Mouse (Mus musculus): Measurements from ENCODE around the gene Syngr1.

The Syngr1 gene

DNA sequence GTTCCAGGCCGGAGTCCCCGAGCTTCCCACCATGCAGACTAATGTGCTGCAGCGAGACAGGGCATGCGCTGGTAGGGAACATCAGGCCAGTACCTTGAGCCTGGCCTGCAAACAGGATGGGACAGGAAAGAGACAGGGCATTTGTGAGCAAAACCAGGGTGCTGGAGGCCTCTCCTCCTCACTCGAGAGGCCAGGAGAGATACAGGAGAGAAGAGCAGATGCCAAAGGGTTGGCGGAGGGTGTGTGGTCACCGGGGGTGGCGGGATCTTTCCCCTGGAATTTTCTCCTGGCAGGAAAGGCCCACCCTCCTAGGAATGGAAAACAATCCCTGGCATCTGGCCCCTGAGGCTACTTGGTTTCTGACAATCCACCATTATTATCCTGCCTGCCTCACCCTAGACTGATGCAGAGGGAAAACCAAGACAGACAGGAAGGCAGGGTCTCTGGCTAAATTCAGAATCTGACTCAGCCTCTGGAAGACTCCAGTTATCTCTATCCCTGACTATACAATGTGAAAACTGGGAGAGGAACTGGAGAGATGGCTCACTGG, 21.0 kb upstream of the Syngr1 start:
- DNase-seq (ENCODE audit: low spot score): no peak

DNA sequence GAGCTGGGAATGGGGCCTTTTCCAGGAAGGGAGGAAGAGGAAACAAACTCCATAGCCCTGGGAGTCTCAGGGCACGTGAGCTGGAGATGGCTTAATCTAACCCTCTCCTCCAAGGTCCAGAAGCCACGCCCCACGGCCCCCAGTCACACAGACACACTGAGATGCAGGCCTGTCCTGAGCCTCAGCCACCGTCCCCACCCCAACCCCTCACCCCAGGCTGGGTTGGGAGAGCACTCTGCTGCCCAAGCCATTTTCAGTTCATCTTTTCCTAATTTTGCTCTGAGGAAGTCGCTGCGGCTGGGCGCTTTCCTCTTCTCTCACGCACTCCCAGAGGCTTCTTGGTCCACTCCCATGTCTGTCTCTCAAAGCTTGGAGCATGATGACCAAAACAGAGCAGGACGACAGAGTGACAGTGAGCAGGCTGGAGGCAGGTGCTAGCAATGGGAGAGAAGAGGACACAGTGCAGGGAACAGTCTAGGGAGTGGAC, 19.1 kb upstream of the Syngr1 start:
- DNase-seq (ENCODE audit: low spot score): no peak

DNA sequence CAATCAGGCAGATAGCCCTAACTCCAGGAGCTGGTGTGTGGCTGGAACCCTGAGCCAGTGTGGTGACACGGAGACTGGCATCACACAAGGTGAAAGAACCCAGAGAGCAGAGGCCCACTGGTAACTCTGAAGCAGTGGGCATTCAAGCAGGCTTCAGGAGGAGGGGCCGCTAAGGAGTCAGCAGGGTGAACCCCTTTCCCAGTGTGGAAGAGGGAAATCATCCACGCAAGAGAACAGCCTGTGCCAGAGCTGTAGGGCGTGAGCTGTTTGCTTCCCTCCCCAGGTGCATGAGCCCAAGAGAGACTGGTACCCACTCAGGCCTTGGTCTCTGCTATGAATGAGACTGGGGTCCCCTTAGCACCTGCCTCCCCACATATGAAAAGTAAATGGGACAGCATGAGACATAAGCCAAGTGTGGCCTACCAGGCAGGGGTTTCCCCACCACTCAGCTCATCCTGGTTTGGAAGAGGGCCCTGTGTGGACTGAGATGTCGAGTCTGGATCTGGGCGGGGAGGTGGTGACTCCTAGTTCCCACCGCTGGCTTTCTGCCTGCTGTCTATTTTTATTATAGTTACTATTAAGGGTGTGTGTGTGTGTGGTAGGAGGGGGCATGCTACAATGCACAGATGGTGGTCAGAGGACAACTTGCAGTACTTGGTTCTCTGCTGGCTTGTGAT, 18.4 kb upstream of the Syngr1 start:
- DNase-seq (ENCODE audit: low spot score): no peak

DNA sequence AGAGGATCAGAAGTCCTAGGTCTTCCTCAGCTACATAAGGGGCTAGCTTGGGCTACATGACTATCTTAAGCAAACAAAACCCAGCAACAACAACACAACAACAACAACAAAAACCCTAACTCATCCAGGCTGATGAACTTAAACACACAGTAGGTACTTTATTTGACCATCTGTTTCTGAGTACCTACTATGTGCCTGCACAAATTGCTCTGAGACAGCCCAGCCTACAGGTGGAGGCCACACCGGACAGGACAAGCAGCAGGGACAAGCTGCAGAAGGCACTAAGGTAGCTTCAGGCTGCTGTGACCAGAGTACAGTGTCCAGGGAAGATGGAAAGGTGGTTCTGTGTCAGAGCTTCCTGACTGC, 17.9 kb upstream of the Syngr1 start:
- DNase-seq (ENCODE audit: low spot score): no peak

DNA sequence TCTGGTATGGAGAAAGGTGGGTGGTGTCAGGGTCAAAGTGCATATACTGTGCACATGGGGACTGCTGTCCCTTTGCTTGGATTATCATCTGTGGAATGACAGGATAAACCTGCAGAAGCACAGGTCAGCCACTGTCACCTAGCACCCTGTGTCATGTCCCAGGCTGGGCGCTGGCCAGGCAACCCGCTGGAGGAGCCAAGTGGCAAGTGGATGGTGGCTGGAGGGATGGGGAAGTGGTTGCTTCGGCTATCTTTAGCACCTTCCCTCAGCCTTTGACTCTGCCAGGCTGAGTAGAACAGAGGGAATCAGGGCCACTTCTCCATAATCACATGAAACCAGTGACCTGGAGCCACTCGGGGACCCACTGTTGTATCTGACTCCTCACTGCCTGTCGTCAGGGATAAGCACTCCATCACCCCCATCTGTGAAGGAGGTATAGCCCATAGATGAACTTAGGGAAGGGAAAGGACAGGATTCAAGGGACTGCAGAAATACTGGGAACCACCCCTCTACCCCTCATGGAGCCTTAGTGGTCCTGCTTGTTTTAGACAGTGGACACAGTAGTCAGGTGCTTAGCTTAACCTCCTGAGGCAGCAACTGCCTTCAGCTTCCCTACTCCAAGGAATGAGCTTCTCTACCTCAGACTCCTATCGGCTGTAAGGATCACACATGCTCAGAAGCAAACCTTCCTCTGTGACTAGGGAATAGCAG, 16.3 kb upstream of the Syngr1 start:
- no peak for DNase-seq (ENCODE audit: low spot score)

DNA sequence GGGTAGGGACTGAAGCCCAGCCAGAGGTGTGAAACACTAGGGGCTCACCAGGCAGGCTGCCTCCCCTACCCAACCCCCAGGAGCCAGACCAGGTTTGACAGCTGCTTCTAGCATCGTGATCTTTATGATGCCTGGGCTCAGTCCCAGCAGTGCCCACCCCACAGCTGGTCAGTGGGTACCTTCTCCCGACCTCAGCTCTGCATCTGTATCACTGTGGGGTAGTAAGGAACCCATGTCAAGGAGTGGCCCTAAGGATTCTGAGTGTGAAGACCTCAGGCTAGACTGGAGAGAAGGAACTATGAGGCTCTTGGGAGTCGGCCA, 15.8 kb upstream of the Syngr1 start:
- no peak for DNase-seq (ENCODE audit: low spot score)

DNA sequence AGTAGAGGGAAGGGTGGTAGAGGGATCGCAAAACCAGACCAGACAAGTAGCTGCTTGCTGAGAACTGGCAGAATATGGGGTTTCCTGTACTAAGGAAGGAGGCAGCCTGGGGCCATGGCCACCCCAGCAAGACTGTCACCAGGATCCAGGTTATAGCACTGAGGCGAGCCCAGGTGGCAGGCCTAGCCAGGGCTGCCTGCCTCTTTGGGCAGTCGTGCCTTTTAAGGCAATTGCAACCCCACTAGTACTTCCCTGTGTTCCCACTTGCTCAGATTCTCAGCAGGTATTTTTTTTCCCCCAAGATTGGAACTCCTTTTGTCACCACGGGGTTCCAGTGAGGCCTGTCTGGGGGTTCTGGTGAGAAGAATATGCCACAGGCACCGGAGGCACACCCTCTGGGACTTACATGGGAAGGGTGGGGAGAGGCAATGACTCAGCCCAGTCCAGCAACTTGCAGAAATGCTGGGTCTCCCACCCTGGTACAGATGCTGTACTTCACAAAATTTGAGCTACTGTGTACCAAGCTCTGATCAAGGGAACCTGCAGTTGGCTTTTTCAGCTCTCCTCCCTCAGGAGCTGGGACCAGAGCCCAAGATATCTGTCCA, 15.3 kb upstream of the Syngr1 start:
- no peak for DNase-seq (ENCODE audit: low spot score)

DNA sequence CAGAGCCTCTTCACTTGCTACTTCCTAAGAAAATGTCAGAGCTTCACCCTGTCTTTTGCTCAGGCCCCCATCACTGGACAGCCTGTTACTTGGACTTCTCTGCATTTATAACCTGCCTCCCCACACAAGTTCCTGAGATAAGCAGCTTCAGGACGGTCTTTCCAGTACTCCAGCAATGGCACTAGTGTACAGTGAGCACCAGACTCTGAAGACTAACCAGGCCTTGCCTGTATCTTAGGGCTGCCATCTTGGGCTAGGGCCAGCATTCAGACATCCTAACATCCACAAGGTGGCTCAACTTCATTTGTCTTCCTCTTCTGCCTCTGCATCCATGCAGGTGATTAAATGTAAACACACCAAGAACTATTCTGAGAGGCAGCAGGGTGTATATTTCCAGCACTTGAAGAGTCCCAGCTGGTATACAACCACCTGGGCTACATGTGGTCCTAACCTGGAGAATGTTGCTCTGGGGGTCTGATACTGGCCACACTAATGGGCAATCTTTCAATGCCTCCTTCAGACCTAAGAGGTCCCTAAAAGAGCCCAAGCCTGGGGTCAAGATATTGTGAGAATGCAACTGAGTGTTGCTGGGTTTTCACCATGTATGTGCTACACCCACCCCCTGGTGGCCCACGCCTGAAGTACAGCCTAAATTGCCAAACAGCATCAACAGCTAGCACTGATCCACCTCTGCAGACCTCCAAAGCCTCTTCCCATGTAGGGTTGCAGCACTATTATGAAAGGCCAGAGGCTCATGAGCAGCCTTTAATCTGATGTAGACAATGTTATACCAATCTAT, 14.6 kb upstream of the Syngr1 start:
- DNase-seq (ENCODE audit: low spot score): no peak

DNA sequence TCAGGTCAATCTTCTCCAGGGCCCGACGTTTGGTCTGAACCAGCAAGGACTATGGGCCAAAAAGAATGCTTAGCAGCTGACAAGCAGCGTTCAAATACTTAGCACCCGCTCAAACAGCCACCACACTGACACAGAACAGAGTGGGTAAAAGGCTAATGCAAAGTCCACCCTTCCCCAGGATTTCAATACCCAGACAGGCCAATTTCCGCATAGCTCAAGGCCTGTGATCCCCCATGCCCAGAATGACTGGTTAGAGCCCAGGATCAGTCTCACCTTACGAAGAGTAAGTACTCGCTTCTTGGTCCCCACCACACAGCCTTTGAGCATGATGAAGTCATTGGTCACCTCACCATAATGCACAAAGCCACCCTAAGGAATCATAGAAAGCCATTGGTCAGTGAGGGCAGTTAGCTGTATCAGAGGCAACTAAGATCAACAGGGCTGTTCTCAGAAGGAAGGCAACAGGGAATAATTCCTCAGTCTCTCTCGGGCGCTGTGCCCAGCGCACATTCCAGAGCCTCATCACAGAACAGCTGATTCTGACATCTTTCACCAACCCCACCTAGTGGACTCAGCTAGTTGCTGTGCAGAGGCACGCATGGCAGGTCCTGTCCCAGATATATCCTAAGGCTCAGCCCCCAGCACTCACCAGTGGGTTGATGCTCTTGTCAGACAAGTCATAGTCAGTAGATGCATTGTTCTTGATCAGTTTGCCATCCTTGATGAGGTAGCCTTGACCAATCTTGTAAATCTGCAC, 12.9 kb upstream of the Syngr1 start:
- no peak for DNase-seq (ENCODE audit: low spot score)

DNA sequence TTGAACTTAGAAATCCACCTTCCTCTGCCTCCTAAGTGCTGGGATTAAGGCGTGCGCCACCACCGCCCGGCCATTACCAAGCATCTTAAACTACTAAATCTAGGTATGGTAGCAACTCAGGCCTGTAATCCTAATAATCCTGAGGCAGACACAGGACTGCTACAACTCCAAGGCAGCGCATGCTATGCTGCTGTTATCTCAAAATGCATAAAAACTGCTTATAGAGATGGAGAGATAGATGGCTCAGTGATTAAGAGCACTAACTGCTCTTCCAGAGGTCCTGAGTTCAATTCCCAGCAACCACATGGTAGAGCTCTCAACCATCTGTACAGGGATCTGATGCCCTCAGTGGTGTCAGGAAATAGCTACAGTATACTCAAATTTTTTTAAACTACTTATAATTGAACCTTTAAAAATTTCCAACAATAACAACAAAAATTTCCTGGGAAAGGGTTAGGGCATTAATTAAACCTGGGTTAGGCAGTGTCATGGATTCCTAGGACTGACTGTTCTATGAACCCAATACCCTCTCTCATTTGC, 11.9 kb upstream of the Syngr1 start:
- DNase-seq (ENCODE audit: low spot score): no peak

DNA sequence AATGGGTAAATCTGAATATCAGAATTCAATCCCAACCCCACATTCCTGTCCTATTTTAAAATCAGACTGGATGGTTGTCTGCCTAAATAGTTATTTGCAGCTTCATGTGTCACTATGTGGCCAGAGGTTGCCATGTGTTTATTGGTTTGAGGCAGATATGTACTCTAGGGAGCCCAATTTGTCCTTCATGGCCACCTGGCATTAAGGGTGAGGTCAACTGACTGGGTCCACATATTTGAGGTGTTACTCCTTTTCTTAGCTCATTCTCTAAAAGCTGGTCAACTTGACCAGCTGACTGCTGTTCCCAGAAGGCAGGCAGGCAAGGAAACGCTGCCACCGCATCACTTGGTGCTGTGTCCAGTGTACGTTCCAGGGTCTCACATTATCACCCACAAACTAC, 11.2 kb upstream of the Syngr1 start:
- DNase-seq (ENCODE audit: low spot score): no peak

DNA sequence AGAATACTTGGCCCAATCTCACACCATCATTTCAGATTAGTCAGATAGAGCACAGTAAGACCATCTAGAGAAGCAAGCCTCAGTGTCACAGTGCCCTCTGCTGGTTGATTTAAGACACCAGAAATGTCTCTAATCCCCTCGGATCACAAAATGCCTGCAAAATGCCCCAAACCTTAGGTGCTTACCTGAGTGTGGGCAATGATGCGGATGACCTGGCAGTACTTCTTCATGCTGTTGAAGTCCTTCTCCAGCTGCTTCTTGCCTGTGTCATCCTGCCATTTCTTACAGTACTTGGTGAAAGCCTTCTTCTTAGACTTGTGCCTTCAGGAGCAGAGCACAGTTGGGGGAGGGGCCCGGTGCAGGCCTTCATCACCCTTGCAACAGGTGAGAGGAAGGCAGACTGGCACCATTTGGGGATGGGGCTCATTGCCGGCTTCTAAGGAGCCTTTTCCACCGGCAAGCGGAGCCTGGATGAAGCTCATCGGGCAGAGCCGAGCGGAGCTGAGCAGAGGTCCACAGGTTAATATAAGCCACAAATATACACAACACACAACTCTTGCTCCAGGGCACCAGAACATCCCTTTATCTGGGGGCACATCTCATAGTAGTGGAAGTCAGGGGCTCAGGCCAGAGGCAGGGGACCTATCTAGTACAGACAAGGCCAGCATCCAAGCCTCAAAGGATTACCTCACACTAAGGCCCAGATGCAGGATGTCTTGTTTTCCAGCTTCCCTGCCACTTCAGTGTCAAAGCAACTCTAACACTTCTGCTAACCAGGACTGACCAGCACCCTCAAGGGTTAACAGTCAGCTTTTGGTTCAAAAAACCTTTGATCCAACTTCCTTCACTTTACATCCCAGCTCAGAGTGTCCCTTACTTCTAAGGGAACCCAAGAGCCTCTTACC, 10.2 kb upstream of the Syngr1 start:
- no peak for DNase-seq (ENCODE audit: low spot score)

DNA sequence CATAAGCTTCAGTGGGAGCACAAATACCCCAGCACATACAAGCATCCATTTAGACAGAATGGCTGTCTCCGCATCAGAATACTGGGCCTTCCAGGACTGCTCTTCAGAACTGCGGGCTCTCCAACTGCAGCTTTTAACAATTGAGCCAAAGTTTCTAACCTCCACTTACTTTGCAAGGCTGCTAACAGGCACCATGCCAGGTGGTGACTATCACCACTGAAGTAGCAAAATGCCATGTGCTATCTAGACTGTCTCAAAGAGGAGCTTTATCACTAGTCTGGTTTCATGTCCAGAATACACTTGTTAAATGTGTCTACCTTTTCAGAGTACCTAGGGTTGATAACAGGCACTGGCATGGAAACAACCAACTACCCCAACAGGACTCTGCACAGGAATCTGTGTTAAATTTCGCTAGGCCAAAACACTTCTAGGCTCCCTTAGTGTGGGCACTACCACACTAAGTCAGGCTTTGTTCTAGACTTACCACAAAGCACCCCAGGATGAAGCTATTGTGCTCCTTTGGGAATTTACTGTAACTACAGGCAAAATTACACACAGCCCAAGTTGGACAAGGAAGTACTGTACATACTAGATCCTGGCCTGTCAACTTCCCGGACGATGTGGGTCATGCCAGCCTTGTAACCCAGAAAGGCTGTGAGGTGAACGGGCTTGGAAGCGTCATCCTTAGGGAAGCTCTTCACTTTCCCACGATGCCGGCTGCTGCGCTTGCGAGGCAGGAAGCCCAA, 9.2 kb upstream of the Syngr1 start:
- DNase-seq (ENCODE audit: low spot score): no peak

DNA sequence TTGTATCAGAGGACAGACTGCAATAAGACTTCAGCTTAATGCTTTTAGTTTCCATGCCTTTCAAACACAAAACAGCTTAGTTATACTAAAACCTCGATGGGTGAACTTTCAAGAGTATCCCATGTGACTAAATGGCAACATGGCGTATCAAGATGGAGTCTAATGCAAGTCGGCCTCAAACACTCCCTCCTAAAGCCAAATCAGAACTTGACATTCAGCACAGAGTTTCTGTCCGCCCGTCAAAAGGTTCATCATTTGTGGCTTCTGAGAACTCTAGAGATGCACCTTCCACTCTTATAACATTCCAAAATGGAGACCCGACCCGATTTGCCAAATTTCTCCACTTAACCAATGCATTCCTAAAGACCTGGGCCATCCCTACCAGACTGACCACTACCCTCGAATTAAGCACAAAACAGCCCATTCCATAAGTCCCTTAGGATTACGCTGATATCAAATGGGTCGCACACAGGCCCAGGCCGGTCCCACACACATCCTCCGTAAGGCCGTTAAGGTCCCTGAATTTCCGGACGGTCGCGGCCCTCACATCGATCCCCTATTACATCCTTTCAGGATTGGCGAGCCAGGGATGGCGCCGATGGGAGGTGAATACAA, 8.4 kb upstream of the Syngr1 start:
- no peak for DNase-seq (ENCODE audit: low spot score)

DNA sequence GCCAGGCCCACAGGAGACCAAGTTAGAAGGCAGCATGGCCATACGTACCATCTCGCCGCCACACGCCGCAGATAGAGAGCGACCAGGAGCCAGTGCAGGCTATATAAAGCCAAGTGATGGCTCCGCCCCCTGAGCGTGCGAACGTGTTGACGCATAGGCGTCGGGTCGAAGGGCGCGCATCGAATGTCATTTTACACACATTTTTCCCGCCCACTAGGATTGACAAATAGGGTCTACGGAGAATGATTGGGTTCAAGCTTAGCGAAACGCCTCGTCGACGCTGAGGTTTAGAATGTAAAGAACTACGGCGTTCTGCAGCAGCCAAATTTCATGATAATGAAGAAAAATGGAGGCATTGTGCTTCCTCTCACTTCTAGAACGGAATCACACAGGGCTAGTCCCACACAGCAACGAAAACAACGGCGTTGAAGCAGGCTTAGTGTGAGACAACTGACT, 7.8 kb upstream of the Syngr1 start:
- peak; percentile 99 for DNase-seq (ENCODE audit: low spot score)

DNA sequence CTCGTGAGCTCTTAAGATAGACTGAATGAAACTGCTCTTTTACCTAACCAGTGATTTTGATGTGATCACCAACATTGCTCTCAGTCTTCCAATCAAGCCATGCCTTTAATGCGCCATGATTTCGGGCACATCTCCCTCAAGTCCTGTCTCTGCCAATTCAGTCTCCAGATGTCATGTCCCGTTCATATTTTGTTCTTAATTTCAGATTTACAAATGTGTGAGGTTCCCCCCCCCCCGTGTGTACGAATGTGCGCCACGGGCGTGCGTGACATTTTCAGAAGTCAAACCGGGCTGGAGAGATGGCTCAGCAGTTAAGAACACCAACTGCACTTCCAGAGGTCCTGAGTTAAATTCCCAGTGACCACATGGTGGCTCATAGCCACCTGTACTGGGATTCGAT, 7.4 kb upstream of the Syngr1 start:
- no peak for DNase-seq (ENCODE audit: low spot score)

DNA sequence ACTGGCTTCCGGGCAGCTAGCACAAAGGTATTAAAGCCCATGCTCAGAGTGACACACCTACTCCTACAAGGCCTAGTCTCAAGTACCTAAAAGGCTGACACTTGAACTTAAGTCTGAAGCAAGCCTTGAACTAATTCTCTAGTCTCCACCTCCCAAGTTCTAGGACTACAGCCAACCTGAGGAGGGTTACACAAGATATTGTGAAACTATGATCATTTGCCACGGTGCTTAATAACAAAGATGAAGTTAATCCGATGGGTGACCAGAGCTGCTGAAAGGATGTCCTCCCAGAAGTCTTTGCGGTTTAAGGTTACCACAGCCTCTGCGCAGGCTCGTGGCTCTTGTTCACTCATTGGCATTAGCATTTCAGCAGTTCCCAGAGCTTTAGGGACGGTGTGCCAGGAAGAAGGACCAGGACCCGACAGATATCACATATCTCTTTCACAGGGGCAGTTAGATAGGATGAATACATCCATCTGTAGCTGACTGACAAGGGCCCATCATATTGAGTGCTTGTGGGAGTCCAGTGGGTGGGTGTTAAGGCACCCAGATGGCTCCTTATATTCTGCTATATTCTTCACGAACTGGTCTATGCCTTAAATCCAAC, 3.6 kb upstream of the Syngr1 start:
- DNase-seq (ENCODE audit: low spot score): no peak

DNA sequence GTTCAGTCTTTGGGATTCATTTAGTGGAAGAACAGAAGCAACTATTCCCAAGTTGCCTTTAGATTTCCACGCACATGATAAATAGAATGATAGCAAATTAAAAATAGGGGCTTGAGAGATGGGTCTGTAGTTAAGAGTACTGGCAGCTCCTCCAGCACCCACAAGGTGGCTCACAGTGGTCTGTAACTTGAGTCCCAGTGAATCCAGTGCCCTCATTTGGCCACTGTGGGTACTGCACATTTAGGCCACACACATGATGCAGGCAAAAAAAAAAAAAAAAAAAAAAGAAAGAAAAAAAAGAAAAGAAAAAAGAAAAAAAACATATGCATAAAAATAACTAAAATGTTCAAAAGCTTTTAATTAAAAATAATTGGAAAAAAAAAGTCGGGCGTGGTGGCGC, 2.5 kb upstream of the Syngr1 start:
- peak; percentile 91 for DNase-seq (ENCODE audit: low spot score)

DNA sequence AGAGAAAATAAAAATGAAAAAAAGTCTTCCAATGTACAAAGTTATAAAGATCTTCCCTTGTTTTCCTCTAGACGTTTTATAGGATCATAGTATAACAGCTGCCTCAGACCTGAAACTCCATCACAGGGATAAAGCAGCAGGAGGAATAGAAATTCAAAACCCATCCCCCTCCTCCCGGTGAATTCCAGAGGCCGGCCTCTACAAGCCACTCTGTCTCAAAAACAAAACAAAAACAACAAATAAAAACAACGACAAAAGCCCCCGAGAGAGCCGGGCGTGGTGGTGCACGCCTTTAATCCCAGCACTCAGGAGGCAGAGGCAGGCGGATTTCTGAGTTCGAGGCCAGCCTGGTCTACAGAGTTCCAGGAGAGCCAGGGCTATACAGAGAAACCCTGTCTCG, 979 bp upstream of the Syngr1 start:
- no peak for DNase-seq (ENCODE audit: low spot score)

All from left cerebral cortex, adult 11 months (tissue).